Mouse (Mus musculus) frontal cortex, postnatal 14 days (tissue): ENCODE measurements around the gene Pola2.
A peak's percentile ranks its signal among the peaks of the same experiment; 100 is the strongest.

Experiments
- DNase-seq, 2 experiments: peaks; one replicate each; pipeline ENCODE4 v3.0.0; 2022; ENCODE audit warnings: low spot score in 2 of 2

The Pola2 gene

GRCm38 (mm10) chr19:5937095-5937835 lies 26.7 kb downstream of the Pola2 start:
- DNase-seq = no peak

DNA sequence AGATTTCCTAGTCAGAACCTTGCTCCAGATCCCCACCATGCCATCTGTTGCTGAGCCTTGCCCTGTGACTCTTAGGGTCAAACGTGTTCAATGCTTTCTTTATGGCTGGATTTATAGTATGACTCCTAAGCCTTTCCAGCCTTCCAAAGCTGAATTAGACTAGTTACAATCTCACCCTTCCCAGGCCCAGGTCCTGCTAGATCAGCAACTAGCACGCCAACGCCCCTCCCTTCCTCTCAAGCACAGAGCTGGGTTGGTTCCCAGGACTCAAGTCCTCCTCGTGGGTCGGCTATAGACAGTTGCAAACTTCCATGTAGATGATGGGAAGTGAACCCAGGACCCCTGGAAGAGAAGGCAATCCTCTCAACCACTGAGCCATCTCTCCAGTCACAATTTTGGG lies 28.3 kb downstream of the Pola2 start:
- no peak for DNase-seq

DNA sequence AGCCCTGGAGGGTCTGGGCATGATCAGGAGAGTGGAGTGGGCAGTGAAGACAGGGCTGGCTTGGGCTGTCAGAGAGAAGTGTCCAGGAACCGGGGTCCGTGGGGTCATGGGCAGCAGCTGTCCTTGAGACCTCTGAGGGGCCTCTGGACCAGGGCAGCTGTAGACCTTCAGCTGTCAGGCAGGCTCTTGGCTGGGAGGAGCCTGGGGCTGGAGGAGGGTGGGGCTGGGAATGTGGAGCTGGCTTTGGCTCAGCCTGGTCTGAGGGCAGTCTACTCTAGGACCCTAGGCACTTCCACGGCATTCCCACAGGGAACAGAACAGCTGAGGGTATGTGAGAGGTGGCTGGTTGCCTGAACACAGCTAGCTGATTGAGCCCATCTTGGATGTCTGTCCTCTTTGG lies 28.7 kb downstream of the Pola2 start:
- no peak for DNase-seq

- DNase-seq = no peak
Observed at GRCm38 (mm10) chr19:5929634-5930596, 34.1 kb downstream of the Pola2 start.

GRCm38 (mm10) chr19:5928546-5928945 lies 35.5 kb downstream of the Pola2 start:
- no peak for DNase-seq

DNA sequence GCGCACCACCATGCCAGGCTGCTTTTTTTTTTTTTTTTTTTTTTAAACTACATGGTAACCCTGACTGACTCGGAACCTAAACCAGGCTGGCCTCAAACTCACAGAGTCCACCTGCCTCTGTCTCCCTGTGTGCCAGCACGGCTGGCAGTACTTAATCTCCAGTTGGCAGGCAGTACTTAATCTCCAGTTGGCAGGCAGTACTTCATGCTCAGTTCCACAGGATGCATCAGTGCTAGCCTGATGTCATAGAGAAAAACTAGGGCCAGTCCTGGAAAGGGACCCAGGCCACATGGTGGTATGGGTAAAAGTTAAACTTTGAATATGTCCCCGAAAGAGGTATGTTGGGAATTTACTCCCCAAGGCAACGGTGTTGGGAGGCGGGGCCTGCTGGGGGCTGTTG lies 35.9 kb downstream of the Pola2 start:
- DNase-seq = no peak

- DNase-seq = no peak
Observed at GRCm38 (mm10) chr19:5927532-5927931, 36.5 kb downstream of the Pola2 start.

GRCm38 (mm10) chr19:5927026-5927425 lies 37.0 kb downstream of the Pola2 start:
- DNase-seq = no peak

DNA sequence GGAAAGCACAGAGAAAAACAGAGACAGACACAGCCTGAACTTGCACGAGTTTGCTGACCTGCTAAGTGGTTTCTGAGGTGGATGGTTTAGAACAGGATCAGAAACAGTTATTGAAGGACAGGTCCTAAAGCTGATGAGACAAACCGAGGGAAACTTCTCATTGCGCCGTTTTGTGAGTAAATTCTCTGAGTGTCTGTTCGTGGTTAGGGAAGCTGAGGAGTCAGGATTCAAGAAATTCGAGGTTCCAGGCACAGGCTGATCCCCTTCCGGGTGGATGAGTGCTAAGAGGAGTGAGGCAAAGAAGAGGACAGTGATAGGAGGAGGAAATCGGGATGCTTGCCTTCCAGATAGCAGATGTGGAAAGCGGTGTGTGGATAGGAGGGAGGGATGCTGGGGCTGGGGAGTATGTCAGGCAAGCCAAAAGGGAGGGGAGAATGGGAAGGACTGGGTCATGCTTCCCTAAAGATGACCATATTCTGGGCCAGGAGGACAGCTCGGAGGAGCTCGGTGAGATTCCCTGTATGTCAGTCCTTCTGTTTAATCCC lies 38.6 kb downstream of the Pola2 start:
- no peak for DNase-seq

- peak; percentile 78 to 90 for DNase-seq
Observed at GRCm38 (mm10) chr19:5924713-5925093, 39.3 kb downstream of the Pola2 start, which contains the start of gene Cdc42ep2. Gene Cdc42ep2 (minus strand): TSS chr19:5924816.

DNA sequence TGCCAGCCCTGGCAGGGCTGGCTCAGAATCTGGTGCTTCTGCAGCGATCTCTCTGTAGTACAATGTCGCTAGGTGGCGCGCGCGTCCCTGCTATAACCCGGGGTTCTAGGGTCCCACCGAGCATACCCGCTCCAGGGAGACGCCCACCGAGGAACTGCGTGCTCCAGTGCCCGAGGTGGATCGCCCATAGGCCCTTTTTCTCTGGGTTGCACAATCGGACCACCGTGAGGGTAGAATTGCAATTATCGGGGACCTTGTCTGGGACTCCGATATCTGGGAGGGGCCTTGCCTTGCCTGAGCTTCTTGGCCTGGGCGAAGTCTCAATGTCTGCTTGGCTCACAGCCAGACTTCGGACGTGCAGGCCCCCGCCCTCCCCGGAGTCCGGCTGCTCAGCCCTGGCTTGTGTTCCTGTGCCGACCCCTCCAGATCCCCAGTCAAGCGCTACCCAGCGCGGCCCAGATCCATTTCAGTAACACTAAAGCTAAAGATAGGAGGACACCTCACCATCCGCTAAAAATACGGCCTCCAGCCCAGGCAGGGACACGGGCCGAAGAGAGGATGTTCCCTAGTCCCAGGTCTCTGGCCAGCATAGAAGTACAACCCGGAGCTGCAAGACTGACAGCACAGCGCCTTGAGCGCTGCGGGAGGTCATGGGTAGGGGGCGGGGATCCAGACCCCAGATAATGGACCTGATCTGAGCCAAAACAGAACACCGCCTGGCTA lies 39.9 kb downstream of the Pola2 start:
- DNase-seq = peak; percentile 72 to 88

- DNase-seq = no peak
Observed at GRCm38 (mm10) chr19:5922963-5923362, 41.0 kb downstream of the Pola2 start.

GRCm38 (mm10) chr19:5922119-5922942 lies 41.7 kb downstream of the Pola2 start:
- no peak for DNase-seq

- DNase-seq = no peak
Observed at GRCm38 (mm10) chr19:5921715-5922114, 42.3 kb downstream of the Pola2 start.

DNA sequence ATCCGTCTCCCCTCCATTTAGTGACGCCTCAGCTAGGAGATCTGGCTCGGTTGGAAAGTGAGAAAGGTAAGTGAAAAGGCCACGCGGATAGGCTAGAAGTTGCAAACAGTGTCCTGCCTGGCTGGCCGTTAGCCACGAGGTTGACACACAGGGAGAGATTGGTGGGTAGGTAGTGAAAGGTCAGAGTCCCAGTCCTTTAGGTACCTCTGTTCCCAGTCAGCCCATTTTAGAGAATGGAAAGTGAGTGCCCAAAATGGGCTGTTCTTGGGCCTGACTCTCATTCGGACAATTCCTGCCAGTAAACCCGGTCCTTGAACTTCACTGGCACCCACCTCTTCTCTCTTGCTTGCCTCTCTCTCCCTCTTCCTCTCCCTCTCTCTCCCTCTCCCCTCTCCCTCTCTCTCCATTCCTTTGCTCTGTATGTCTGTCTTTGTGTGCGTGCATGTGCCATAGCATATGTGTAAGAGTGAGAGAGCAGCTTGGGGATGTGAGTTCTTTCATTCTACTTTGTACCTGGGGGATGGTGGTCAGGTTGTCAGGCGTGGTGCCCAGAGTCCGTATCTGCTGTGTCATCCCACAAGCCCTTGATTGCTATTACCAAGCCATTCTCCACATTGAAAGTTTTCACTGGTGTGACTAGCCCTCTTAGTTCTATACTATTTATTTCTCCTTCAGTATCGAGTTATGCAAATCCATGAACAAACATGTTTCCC lies 50.8 kb downstream of the Pola2 start, which contains the start of gene Dpf2:
TSS of gene Dpf2 (minus strand) at position 4 of the 713 bp plus-strand sequence.
- DNase-seq = no peak

DNA sequence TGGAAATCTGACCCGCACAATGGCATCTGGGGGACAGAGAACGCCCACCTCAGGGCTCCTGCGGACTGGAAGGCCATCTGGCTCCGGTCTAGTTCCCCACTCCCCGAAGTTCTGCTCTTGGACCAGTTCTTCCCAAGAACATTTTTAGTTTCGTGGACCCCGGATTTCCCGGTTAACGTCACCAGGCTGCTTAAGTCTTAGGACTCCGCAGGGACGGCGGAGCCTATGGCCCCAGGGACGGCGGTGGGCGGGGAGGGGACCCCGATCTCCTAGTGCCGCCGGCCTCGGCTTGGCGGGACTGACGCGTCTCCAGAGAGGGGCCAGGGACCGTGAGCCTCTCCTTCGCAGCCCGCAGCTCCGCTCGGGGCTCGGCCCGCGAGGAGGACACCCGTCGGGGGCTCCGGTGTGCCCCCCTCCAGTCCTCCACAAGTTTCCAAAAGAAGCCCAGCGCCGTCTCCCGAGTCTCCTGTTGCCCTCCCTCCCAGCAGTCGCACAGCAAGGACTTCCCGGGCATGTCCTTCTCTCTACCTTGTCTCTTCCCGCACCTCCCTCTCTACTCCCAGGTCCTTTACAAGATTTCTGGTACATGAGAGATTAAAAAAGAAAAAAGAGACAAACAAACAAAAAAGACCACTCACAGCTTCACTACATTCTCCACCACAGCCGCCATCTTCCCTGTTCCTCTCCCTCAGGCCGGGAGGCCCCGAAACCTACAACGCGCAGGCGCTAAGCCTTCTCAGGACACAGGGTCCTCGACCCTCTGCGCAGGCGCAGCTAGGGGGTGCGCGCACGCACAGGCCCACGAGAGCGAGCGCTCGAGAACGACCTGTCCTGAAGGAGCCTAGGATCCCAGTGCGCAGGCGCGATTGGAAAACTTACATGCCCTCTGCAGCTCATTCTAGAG lies 51.6 kb downstream of the Pola2 start:
- DNase-seq = peak; percentile 98

DNA sequence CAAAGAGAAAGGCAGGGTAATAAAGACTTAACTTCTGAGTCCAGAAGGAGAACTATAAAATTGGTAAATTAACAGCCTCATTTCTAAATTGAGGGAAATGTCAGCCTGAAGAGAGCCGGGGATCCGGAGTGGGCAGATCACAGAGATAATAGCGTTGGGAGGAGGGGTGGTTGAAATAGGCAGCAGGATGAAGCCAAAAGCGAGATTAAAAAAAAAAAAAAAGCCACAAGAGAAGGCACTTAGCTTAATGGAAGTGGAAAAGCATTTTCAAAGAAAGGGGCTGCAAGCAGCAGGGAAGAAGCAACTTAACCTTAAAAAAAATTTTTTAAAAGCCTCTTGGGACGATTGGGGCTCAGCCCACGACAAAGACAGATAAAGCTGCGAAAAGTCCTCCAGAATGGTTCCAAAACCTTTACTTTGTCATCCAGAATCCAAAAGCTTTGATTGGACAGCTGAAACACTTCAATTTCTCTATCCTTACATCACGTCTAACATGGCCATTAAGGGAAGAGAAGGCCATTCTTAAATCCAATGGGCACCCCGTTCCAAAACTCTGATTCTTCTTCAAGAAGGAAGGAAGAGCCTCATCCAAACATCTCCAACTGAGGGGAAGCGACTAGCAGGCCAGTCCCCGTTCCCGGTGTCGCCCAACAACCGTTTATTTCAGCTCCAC lies 52.4 kb downstream of the Pola2 start:
- DNase-seq = no peak

- no peak for DNase-seq
Observed at GRCm38 (mm10) chr19:5910221-5910620, 53.8 kb downstream of the Pola2 start.

GRCm38 (mm10) chr19:5907275-5907674 lies 56.7 kb downstream of the Pola2 start:
- no peak for DNase-seq
